Mouse (Mus musculus): Measurements from ENCODE around the gene Pole3.
A peak's percentile ranks its signal among the peaks of the same experiment; 100 is the strongest.

Gene Pole3

GRCm38 (mm10) chr4:62524651-62525488, at the start of gene Pole3, which contains the start of gene 4933430I17Rik:
TSS of gene Pole3 (minus strand) at chr4:62525068.
TSS of gene 4933430I17Rik (plus strand) at chr4:62525369.
- peak; percentile 99 for DNase-seq (ENCODE audit: low spot score)

GRCm38 (mm10) chr4:62570029-62570428, 45.2 kb upstream of the Pole3 start:
- no peak for DNase-seq (ENCODE audit: low spot score)

- no peak for DNase-seq (ENCODE audit: low spot score)
Observed at GRCm38 (mm10) chr4:62569603-62570002, 44.7 kb upstream of the Pole3 start.

GRCm38 (mm10) chr4:62568359-62568758, 43.5 kb upstream of the Pole3 start:
- DNase-seq (ENCODE audit: low spot score), result no peak

- no peak for DNase-seq (ENCODE audit: low spot score)
Observed at GRCm38 (mm10) chr4:62567696-62568095, 42.8 kb upstream of the Pole3 start.

GRCm38 (mm10) chr4:62566530-62566929, 41.7 kb upstream of the Pole3 start:
- no peak for DNase-seq (ENCODE audit: low spot score)

- no peak for DNase-seq (ENCODE audit: low spot score)
Observed at GRCm38 (mm10) chr4:62562006-62562405, 37.1 kb upstream of the Pole3 start.

- no peak for DNase-seq (ENCODE audit: low spot score)
Observed at GRCm38 (mm10) chr4:62561630-62562001, 36.7 kb upstream of the Pole3 start.

GRCm38 (mm10) chr4:62560963-62561629, 36.2 kb upstream of the Pole3 start:
- peak; percentile 77 for DNase-seq (ENCODE audit: low spot score)

- no peak for DNase-seq (ENCODE audit: low spot score)
Observed at GRCm38 (mm10) chr4:62559797-62560329, 35.0 kb upstream of the Pole3 start, which contains the start of gene Rgs3. TSS of gene Rgs3 (plus strand) at chr4:62559847.

GRCm38 (mm10) chr4:62557436-62557835, 32.6 kb upstream of the Pole3 start:
- DNase-seq (ENCODE audit: low spot score), result no peak

GRCm38 (mm10) chr4:62551966-62552365, 27.1 kb upstream of the Pole3 start:
- DNase-seq (ENCODE audit: low spot score), result no peak

- DNase-seq (ENCODE audit: low spot score), result no peak
Observed at GRCm38 (mm10) chr4:62544801-62545200, 19.9 kb upstream of the Pole3 start.

- no peak for DNase-seq (ENCODE audit: low spot score)
Observed at GRCm38 (mm10) chr4:62543782-62544181, 18.9 kb upstream of the Pole3 start.

- no peak for DNase-seq (ENCODE audit: low spot score)
Observed at GRCm38 (mm10) chr4:62541802-62542201, 16.9 kb upstream of the Pole3 start.

- DNase-seq (ENCODE audit: low spot score), result no peak
Observed at GRCm38 (mm10) chr4:62533729-62534128, 8.9 kb upstream of the Pole3 start.

- DNase-seq (ENCODE audit: low spot score), result no peak
Observed at GRCm38 (mm10) chr4:62527655-62528054, 2.8 kb upstream of the Pole3 start.

GRCm38 (mm10) chr4:62526256-62526655, 1.4 kb upstream of the Pole3 start:
- DNase-seq (ENCODE audit: low spot score), result no peak

GRCm38 (mm10) chr4:62525489-62525811, 582 bp upstream of the Pole3 start:
- DNase-seq (ENCODE audit: low spot score), result no peak

GRCm38 (mm10) chr4:62520892-62521400, 3.9 kb downstream of the Pole3 start:
- DNase-seq (ENCODE audit: low spot score), result no peak

- peak; percentile 91 for DNase-seq (ENCODE audit: low spot score)
Observed at GRCm38 (mm10) chr4:62519849-62520233, 5.0 kb downstream of the Pole3 start, which contains the start of gene Alad. TSS of gene Alad (minus strand) at chr4:62519918.

- DNase-seq (ENCODE audit: low spot score), result no peak
Observed at GRCm38 (mm10) chr4:62519122-62519848, 5.6 kb downstream of the Pole3 start.

All from urinary bladder, postnatal 14 days (tissue).